Mouse (Mus musculus): ENCODE measurements at regions not wholly inside any gene's neighbourhood (a gene's known extent, or its start where the extent isn't known, plus 50 kb on each side); places are given as distances from the start of the nearest gene placed in this dataset.

- 78% methylated on average over 21 of the region's 21 CpGs for WGBS (ENCODE audit: insufficient replicate concordance)
- H3K9me3 ChIP-seq (replicated peaks; ENCODE audit: control insufficient read depth, low read length), result no peaks in the 10 kb centered on the region
- no peak overlapping the region for H3K4me3 ChIP-seq (ENCODE audit: low read depth, low read length)
- no peaks in the 10 kb centered on the region for H3K36me3 ChIP-seq (ENCODE audit: control insufficient read depth, insufficient read depth, low read length)
- H3K4me1 ChIP-seq (ENCODE audit: control insufficient read depth, insufficient read depth, low read length), result peaks cover 4% of the 10 kb centered on the region; the same call in 1 of the 2 replicates
- H3K27ac ChIP-seq (ENCODE audit: low read depth, low read length), result no peak overlapping the region
- H3K27me3 ChIP-seq (ENCODE audit: control insufficient read depth, insufficient read depth, low read length), result peaks cover 3% of the 10 kb centered on the region
- no peak overlapping the region for H3K9ac ChIP-seq (ENCODE audit: low read depth, low read length)
- ATAC-seq (replicated peaks; ENCODE audit: insufficient number of reproducible peaks, low FRiP score, low TSS enrichment), result no peak
- no peak overlapping the region for H3K4me2 ChIP-seq
Measured at GRCm38 (mm10) chr17:27316711-27317575, 112.7 kb upstream of the Lemd2 start.

GRCm38 (mm10) chr17:27315947-27316628 lies 111.8 kb upstream of the Lemd2 start:
- ATAC-seq (replicated peaks; ENCODE audit: insufficient number of reproducible peaks, low FRiP score, low TSS enrichment), result no peak
- H3K4me1 ChIP-seq (ENCODE audit: control insufficient read depth, insufficient read depth, low read length), result peaks cover 4% of the 10 kb centered on the region; the same call in 1 of the 2 replicates
- H3K27me3 ChIP-seq (ENCODE audit: control insufficient read depth, insufficient read depth, low read length), result peaks cover 3% of the 10 kb centered on the region
- WGBS (ENCODE audit: insufficient replicate concordance), result 71% methylated on average over 11 of the region's 11 CpGs
- H3K36me3 ChIP-seq (ENCODE audit: control insufficient read depth, insufficient read depth, low read length), result no peaks in the 10 kb centered on the region
- H3K9me3 ChIP-seq (replicated peaks; ENCODE audit: control insufficient read depth, low read length), result no peaks in the 10 kb centered on the region
- H3K4me3 ChIP-seq (ENCODE audit: low read depth, low read length), result no peak overlapping the region
- H3K4me2 ChIP-seq, result no peak overlapping the region
- H3K27ac ChIP-seq (ENCODE audit: low read depth, low read length), result no peak overlapping the region
- H3K9ac ChIP-seq (ENCODE audit: low read depth, low read length), result no peak overlapping the region

- Histone ChIP-seq H3K9me3 (replicated peaks; ENCODE audit: control insufficient read depth, low read length) (no peaks in the 10 kb centered on the region), H3K4me3 (ENCODE audit: low read depth, low read length) (no peak overlapping the region), H3K36me3 (ENCODE audit: control insufficient read depth, insufficient read depth, low read length) (no peaks in the 10 kb centered on the region), H3K9ac (ENCODE audit: low read depth, low read length) (no peak overlapping the region), H3K27me3 (ENCODE audit: control insufficient read depth, insufficient read depth, low read length) (no peaks in the 10 kb centered on the region; the same call in none of the 2 replicates), H3K27ac (ENCODE audit: low read depth, low read length) (no peak overlapping the region), H3K4me2 (no peak overlapping the region), H3K4me1 (ENCODE audit: control insufficient read depth, insufficient read depth, low read length) (peaks cover 4% of the 10 kb centered on the region; the same call in 1 of the 2 replicates)
- ATAC-seq (replicated peaks; ENCODE audit: insufficient number of reproducible peaks, low FRiP score, low TSS enrichment), result no peak
- WGBS (ENCODE audit: insufficient replicate concordance), result 52% methylated on average over 3 of the region's 3 CpGs
Measured at GRCm38 (mm10) chr17:27315428-27315827, 111.2 kb upstream of the Lemd2 start.

- Histone ChIP-seq H3K36me3 (ENCODE audit: control insufficient read depth, insufficient read depth, low read length) (no peaks in the 10 kb centered on the region), H3K4me3 (ENCODE audit: low read depth, low read length) (no peak overlapping the region), H3K27me3 (ENCODE audit: control insufficient read depth, insufficient read depth, low read length) (no peaks in the 10 kb centered on the region; the same call in 1 of the 2 replicates), H3K9ac (ENCODE audit: low read depth, low read length) (no peak overlapping the region), H3K4me2 (no peak overlapping the region), H3K4me1 (ENCODE audit: control insufficient read depth, insufficient read depth, low read length) (peaks cover 4% of the 10 kb centered on the region; the same call in 1 of the 2 replicates), H3K9me3 (replicated peaks; ENCODE audit: control insufficient read depth, low read length) (no peaks in the 10 kb centered on the region), H3K27ac (ENCODE audit: low read depth, low read length) (no peak overlapping the region)
- 54% methylated on average over 7 of the region's 7 CpGs for WGBS (ENCODE audit: insufficient replicate concordance)
- ATAC-seq (replicated peaks; ENCODE audit: insufficient number of reproducible peaks, low FRiP score, low TSS enrichment), result no peak
Measured at GRCm38 (mm10) chr17:27314821-27315392, 110.6 kb upstream of the Lemd2 start.

DNA sequence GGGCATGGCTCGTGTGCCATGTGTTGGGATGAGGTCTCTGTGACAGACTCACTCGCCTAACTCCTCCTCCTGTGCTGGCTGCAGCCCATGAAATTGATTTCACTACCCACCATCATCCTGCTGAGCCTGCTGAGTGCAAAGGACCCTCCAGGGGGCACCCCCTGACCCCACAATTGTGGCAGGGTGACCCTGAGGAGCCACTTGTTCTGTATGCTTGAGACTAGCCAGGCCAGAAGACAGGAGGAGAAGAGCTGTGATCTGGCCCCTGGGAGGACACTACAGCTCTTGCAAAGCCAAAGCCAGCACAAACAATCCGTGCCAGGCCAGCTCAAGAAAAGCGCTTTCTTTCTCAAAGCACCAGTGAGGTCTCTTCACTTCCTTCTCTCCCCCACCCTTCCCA lies 104.7 kb upstream of the Lemd2 start:
- WGBS (ENCODE audit: insufficient replicate concordance), result 47% methylated on average over 4 of the region's 4 CpGs
- no peaks in the 10 kb centered on the region for H3K27me3 ChIP-seq (ENCODE audit: control insufficient read depth, insufficient read depth, low read length)
- H3K27ac ChIP-seq (ENCODE audit: low read depth, low read length), result no peak overlapping the region
- H3K9ac ChIP-seq (ENCODE audit: low read depth, low read length), result no peak overlapping the region
- no peak overlapping the region for H3K4me3 ChIP-seq (ENCODE audit: low read depth, low read length)
- H3K4me2 ChIP-seq, result no peak overlapping the region
- no peaks in the 10 kb centered on the region for H3K36me3 ChIP-seq (ENCODE audit: control insufficient read depth, insufficient read depth, low read length)
- no peaks in the 10 kb centered on the region for H3K4me1 ChIP-seq (ENCODE audit: control insufficient read depth, insufficient read depth, low read length)
- no peak for ATAC-seq (replicated peaks; ENCODE audit: insufficient number of reproducible peaks, low FRiP score, low TSS enrichment)
- no peaks in the 10 kb centered on the region for H3K9me3 ChIP-seq (replicated peaks; ENCODE audit: control insufficient read depth, low read length)

- no peaks in the 10 kb centered on the region for H3K4me1 ChIP-seq (ENCODE audit: control insufficient read depth, insufficient read depth, low read length)
- no peak overlapping the region for H3K4me2 ChIP-seq
- no peak overlapping the region for H3K27ac ChIP-seq (ENCODE audit: low read depth, low read length)
- no peaks in the 10 kb centered on the region for H3K9me3 ChIP-seq (replicated peaks; ENCODE audit: control insufficient read depth, low read length)
- no peak overlapping the region for H3K9ac ChIP-seq (ENCODE audit: low read depth, low read length)
- H3K4me3 ChIP-seq (ENCODE audit: low read depth, low read length), result no peak overlapping the region
- WGBS (ENCODE audit: insufficient replicate concordance), result 66% methylated on average over 3 of the region's 3 CpGs
- H3K36me3 ChIP-seq (ENCODE audit: control insufficient read depth, insufficient read depth, low read length), result no peaks in the 10 kb centered on the region
- ATAC-seq (replicated peaks; ENCODE audit: insufficient number of reproducible peaks, low FRiP score, low TSS enrichment), result no peak
- no peaks in the 10 kb centered on the region for H3K27me3 ChIP-seq (ENCODE audit: control insufficient read depth, insufficient read depth, low read length)
Measured at GRCm38 (mm10) chr17:27304842-27305241, 100.6 kb upstream of the Lemd2 start.

- Histone ChIP-seq H3K27me3 (ENCODE audit: control insufficient read depth, insufficient read depth, low read length) (no peaks in the 10 kb centered on the region), H3K4me3 (ENCODE audit: low read depth, low read length) (no peak overlapping the region), H3K27ac (ENCODE audit: low read depth, low read length) (no peak overlapping the region), H3K4me2 (no peak overlapping the region), H3K4me1 (ENCODE audit: control insufficient read depth, insufficient read depth, low read length) (no peaks in the 10 kb centered on the region), H3K9ac (ENCODE audit: low read depth, low read length) (no peak overlapping the region), H3K9me3 (replicated peaks; ENCODE audit: control insufficient read depth, low read length) (no peaks in the 10 kb centered on the region), H3K36me3 (ENCODE audit: control insufficient read depth, insufficient read depth, low read length) (no peaks in the 10 kb centered on the region)
- 69% methylated on average over 17 of the region's 17 CpGs for WGBS (ENCODE audit: insufficient replicate concordance)
- ATAC-seq (replicated peaks; ENCODE audit: insufficient number of reproducible peaks, low FRiP score, low TSS enrichment), result no peak
Measured at GRCm38 (mm10) chr17:27303633-27304479, 99.6 kb upstream of the Lemd2 start.

DNA sequence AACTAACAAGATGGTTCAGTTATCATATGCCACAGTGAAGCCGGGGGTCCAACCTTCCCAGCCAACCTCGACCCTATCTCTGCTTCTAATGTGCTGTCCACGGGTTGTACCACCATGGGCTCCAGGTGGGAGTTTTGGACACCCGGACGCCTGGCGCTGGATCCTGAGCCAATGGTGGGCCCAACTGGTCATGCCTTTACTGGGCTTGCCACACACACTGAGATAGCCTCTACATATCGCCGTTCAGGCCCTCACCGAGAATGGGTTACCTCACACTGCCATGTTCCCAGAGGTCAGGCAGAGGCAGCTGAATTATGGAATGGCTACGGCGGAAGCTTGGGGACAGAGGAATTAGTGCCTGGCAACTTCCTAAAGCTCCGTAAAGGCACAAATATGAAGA lies 98.8 kb upstream of the Lemd2 start:
- Histone ChIP-seq H3K9ac (ENCODE audit: low read depth, low read length) (no peak overlapping the region), H3K36me3 (ENCODE audit: control insufficient read depth, insufficient read depth, low read length) (no peaks in the 10 kb centered on the region), H3K4me2 (no peak overlapping the region), H3K27ac (ENCODE audit: low read depth, low read length) (no peak overlapping the region), H3K4me3 (ENCODE audit: low read depth, low read length) (no peak overlapping the region), H3K4me1 (ENCODE audit: control insufficient read depth, insufficient read depth, low read length) (peaks cover 4% of the 10 kb centered on the region; the same call in 1 of the 2 replicates), H3K9me3 (replicated peaks; ENCODE audit: control insufficient read depth, low read length) (no peaks in the 10 kb centered on the region), H3K27me3 (ENCODE audit: control insufficient read depth, insufficient read depth, low read length) (no peaks in the 10 kb centered on the region)
- no peak for ATAC-seq (replicated peaks; ENCODE audit: insufficient number of reproducible peaks, low FRiP score, low TSS enrichment)
- WGBS (ENCODE audit: insufficient replicate concordance), result 88% methylated on average over 12 of the region's 12 CpGs

Measured in heart, embryonic 11.5 days (tissue).